Mouse (Mus musculus) forebrain, embryonic 16.5 days (tissue): Measurements from ENCODE around the gene Tifab. TPM values are rescaled to one million over a fixed set of nuclear protein-coding genes. Genes with fewer than 3 reads are reported as not detected.

ENCODE experiments used
- ATAC-seq: fragments of 200-750 bp; cut with Nextera tagmentation; 2 replicates; pipeline ENCODE4 v1.8.0; 2017; ENCODE audit warnings: mild to moderate bottlenecking, moderate library complexity
- H3K27ac ChIP-seq: fragments of 300-500 bp; sonication (generic); 2 replicates; pipeline ENCODE4 v1.5.1; 2014; ENCODE audit warnings: low read length, control low read depth
- H3K27me3 ChIP-seq: fragments of 300-500 bp; sonication (generic); replicated peaks from 2 replicates; pipeline ENCODE4 v1.6.1; 2014; ENCODE audit warnings: low read length; ENCODE audit not compliant: control insufficient read depth, insufficient read depth
- H3K36me3 ChIP-seq: fragments of 300-500 bp; sonication (generic); 2 replicates; pipeline ENCODE4 v1.6.1; 2014; ENCODE audit not compliant: control insufficient read depth, insufficient read depth
- H3K4me1 ChIP-seq: fragments of 300-500 bp; sonication (generic); replicated peaks from 2 replicates; pipeline ENCODE4 v1.6.1; 2014; ENCODE audit warnings: low read length; ENCODE audit not compliant: control insufficient read depth, insufficient read depth
- H3K4me2 ChIP-seq: fragments of 300-500 bp; sonication (generic); 2 replicates; pipeline ENCODE4 v1.6.1; 2014; ENCODE audit warnings: mild to moderate bottlenecking, low read length, control low read depth
- H3K4me3 ChIP-seq: fragments of 300-500 bp; sonication (generic); replicated peaks from 2 replicates; pipeline ENCODE4 v1.5.1; 2014; ENCODE audit warnings: mild to moderate bottlenecking, low read length, control low read depth
- H3K9ac ChIP-seq: fragments of 300-500 bp; sonication (generic); replicated peaks from 2 replicates; pipeline ENCODE4 v1.6.1; 2014; ENCODE audit warnings: low read depth, low read length, control low read depth
- H3K9me3 ChIP-seq: fragments of 300-500 bp; sonication (generic); 2 replicates; pipeline ENCODE4 v1.6.1; 2016; ENCODE audit warnings: low read length; ENCODE audit not compliant: control insufficient read depth
- WGBS: fragments of 180-500 bp; shearing (Covaris S2); extraction: QIAGEN DNeasy Blood & Tissue Kit; methylation state at CpG from one replicate; pipeline ENCODE4 v1.1.7; 2014; 5-methylcytosine and 5-hydroxymethylcytosine counted together
- polyA plus RNA-seq: library from polyadenylated mRNA; unstranded; fragments of >200 nt; fragmentation: Nextera tagmentation; extraction: Ambion mirVana; gene quantifications from 2 replicates; pipeline ENCODE4 v1.2.1, GENCODE M21; 2015

Tifab gene
- polyA plus RNA-seq, 1 experiment from 2014 or later: 1.2 TPM

- H3K4me1 ChIP-seq: peaks cover 21% of the 10 kb centered on the region
- H3K9ac ChIP-seq: peak overlapping the region; percentile 89
- H3K9me3 ChIP-seq: peaks cover 3% of the 10 kb centered on the region; the same call in 1 of the 2 replicates
- H3K4me3 ChIP-seq: peak overlapping the region; percentile 96
- H3K27me3 ChIP-seq: no peaks in the 10 kb centered on the region
- peak overlapping the region; percentile 82 for H3K27ac ChIP-seq
- no peaks in the 10 kb centered on the region for H3K36me3 ChIP-seq
- H3K4me2 ChIP-seq: peak overlapping the region; percentile 81
- ATAC-seq: peak; percentile 47
- WGBS: under 1% methylated on average over 50 of the region's 50 CpGs
Measured at GRCm38 (mm10) chr13:56134631-56135181, 44.0 kb downstream of the Tifab start.

- peaks cover 21% of the 10 kb centered on the region for H3K4me1 ChIP-seq
- 37% methylated on average over 5 of the region's 5 CpGs for WGBS
- no peak overlapping the region for H3K9ac ChIP-seq
- H3K36me3 ChIP-seq: no peaks in the 10 kb centered on the region
- no peak overlapping the region for H3K27ac ChIP-seq
- no peaks in the 10 kb centered on the region for H3K27me3 ChIP-seq
- ATAC-seq: no peak
- H3K9me3 ChIP-seq: peaks cover 3% of the 10 kb centered on the region; the same call in 1 of the 2 replicates
- peak overlapping the region; percentile 81 for H3K4me2 ChIP-seq
- peak overlapping the region; percentile 96 for H3K4me3 ChIP-seq
Measured at GRCm38 (mm10) chr13:56134031-56134430, 44.7 kb downstream of the Tifab start.

GRCm38 (mm10) chr13:56132941-56133340, 45.7 kb downstream of the Tifab start:
- Histone ChIP-seq H3K36me3 (peaks cover 3% of the 10 kb centered on the region), H3K4me2 (no peak overlapping the region), H3K27ac (no peak overlapping the region), H3K4me3 (no peak overlapping the region), H3K27me3 (no peaks in the 10 kb centered on the region), H3K4me1 (peaks cover 21% of the 10 kb centered on the region), H3K9ac (no peak overlapping the region), H3K9me3 (peaks cover 3% of the 10 kb centered on the region; the same call in 1 of the 2 replicates)
- WGBS: 87% methylated on average over 7 of the region's 7 CpGs
- ATAC-seq: no peak

GRCm38 (mm10) chr13:56132326-56132936, 46.3 kb downstream of the Tifab start:
- no peak for ATAC-seq
- no peak overlapping the region for H3K4me2 ChIP-seq
- WGBS: 86% methylated on average over 11 of the region's 11 CpGs
- H3K4me3 ChIP-seq: no peak overlapping the region
- peaks cover under 1% of the 10 kb centered on the region; the same call in 1 of the 2 replicates for H3K9me3 ChIP-seq
- peaks cover 8% of the 10 kb centered on the region for H3K36me3 ChIP-seq
- no peak overlapping the region for H3K27ac ChIP-seq
- no peak overlapping the region for H3K9ac ChIP-seq
- no peaks in the 10 kb centered on the region for H3K27me3 ChIP-seq
- peaks cover 21% of the 10 kb centered on the region for H3K4me1 ChIP-seq

- no peak overlapping the region for H3K4me2 ChIP-seq
- WGBS: 91% methylated on average over 8 of the region's 8 CpGs
- no peak overlapping the region for H3K27ac ChIP-seq
- H3K36me3 ChIP-seq: peaks cover 23% of the 10 kb centered on the region
- H3K9ac ChIP-seq: no peak overlapping the region
- H3K27me3 ChIP-seq: no peaks in the 10 kb centered on the region
- no peak for ATAC-seq
- H3K9me3 ChIP-seq: no peaks in the 10 kb centered on the region
- H3K4me1 ChIP-seq: peaks cover 15% of the 10 kb centered on the region
- no peak overlapping the region for H3K4me3 ChIP-seq
Measured at GRCm38 (mm10) chr13:56130544-56130943, 48.1 kb downstream of the Tifab start.

- Histone ChIP-seq H3K27me3 (no peaks in the 10 kb centered on the region), H3K9me3 (no peaks in the 10 kb centered on the region), H3K4me3 (no peak overlapping the region), H3K4me1 (peaks cover 15% of the 10 kb centered on the region), H3K27ac (no peak overlapping the region), H3K9ac (no peak overlapping the region), H3K36me3 (peaks cover 31% of the 10 kb centered on the region), H3K4me2 (no peak overlapping the region)
- 93% methylated on average over 3 of the region's 3 CpGs for WGBS
- ATAC-seq: no peak
Measured at GRCm38 (mm10) chr13:56129578-56129977, 49.1 kb downstream of the Tifab start.

GRCm38 (mm10) chr13:56129014-56129413, 49.7 kb downstream of the Tifab start:
- H3K27me3 ChIP-seq: no peaks in the 10 kb centered on the region
- 90% methylated on average over 4 of the region's 4 CpGs for WGBS
- H3K4me2 ChIP-seq: no peak overlapping the region
- H3K36me3 ChIP-seq: peaks cover 31% of the 10 kb centered on the region
- no peak overlapping the region for H3K27ac ChIP-seq
- no peak overlapping the region for H3K4me3 ChIP-seq
- H3K9me3 ChIP-seq: no peaks in the 10 kb centered on the region
- no peak overlapping the region for H3K9ac ChIP-seq
- ATAC-seq: no peak
- H3K4me1 ChIP-seq: peaks cover 12% of the 10 kb centered on the region

- Histone ChIP-seq H3K4me3 (no peak overlapping the region), H3K27me3 (no peaks in the 10 kb centered on the region), H3K9me3 (no peaks in the 10 kb centered on the region), H3K27ac (no peak overlapping the region), H3K4me2 (no peak overlapping the region), H3K9ac (no peak overlapping the region), H3K36me3 (peaks cover 31% of the 10 kb centered on the region), H3K4me1 (no peaks in the 10 kb centered on the region)
- ATAC-seq: no peak
- WGBS: 95% methylated on average over 10 of the region's 10 CpGs
Measured at GRCm38 (mm10) chr13:56125632-56126031, 53.1 kb downstream of the Tifab start.
